Comparison of ENCODE assay signal across 8 mouse cellular contexts in the genomic region with DNA sequence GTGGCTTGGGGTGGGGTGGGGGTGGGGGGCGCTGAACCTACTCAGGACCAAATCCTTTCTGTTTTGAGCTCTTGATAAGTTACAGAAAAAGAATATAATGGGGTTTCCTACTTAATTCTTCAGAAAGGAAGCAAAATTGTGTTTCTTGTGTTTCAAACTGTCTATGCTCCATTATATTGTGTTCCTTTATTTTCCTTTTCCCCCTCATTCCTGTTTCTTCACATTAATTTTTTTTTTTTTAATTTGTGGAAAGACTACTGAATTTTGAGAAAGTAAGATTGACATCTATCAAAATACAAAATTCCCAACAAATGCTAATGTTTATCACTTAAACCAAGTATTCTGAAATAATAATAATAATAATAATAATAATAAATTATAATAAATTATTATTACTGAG. TPM values are rescaled to one million over a fixed set of nuclear protein-coding genes. Genes with fewer than 3 reads are reported as not detected.
DNase-seq lines count a peak whose midpoint lies in the region; ATAC-seq and TF ChIP-seq lines count a peak whose summit lies in the region.

No protein-coding gene starts in this region.

- WGBS in heart, embryonic 11.5 days (ENCODE audit: insufficient replicate concordance), result 19% methylated on average over 1 of the region's 1 CpGs
- WGBS in thymus, adult 2 months, result 0% methylated on average over 1 of the region's 1 CpGs
- WGBS in liver, embryonic 12.5 days (ENCODE audit: insufficient replicate concordance), result 0% methylated on average over 1 of the region's 1 CpGs
- WGBS in stomach, postnatal 0 days, result 6% methylated on average over 1 of the region's 1 CpGs

- TF ChIP-seq EP300 in stomach, postnatal 0 days (optimal IDR thresholded peaks at IDR 0.05), result no peak

- ATAC-seq in heart, embryonic 11.5 days (replicated peaks; ENCODE audit: insufficient number of reproducible peaks, low FRiP score, low TSS enrichment), result no peak
- no peak for ATAC-seq in liver, embryonic 12.5 days
- ATAC-seq in stomach, postnatal 0 days (ENCODE audit: low FRiP score, low TSS enrichment), result no peak

- 0 out of 2 replicates have a peak, but pooled peaks cover 2% of the 10 kb centered on the region for H3K4me1 ChIP-seq in heart, embryonic 11.5 days (ENCODE audit: control insufficient read depth, insufficient read depth, low read length)
- peaks cover 5% of the 10 kb centered on the region; the same call in 1 of the 2 replicates for H3K4me1 ChIP-seq in thymus, adult 2 months (replicated peaks; ENCODE audit: control insufficient read depth, insufficient read depth, low read length)
- peaks cover 8% of the 10 kb centered on the region; the same call in 1 of the 2 replicates for H3K4me1 ChIP-seq in liver, embryonic 12.5 days
- H3K4me1 ChIP-seq in stomach, postnatal 0 days (replicated peaks; ENCODE audit: control insufficient read depth, insufficient read depth), result no peaks in the 10 kb centered on the region

- peak overlapping the region; percentile 65 for H3K4me2 ChIP-seq in heart, embryonic 11.5 days
- H3K4me2 ChIP-seq in liver, embryonic 12.5 days, result peak overlapping the region; percentile 70
- H3K4me2 ChIP-seq in stomach, postnatal 0 days (replicated peaks; ENCODE audit: low read depth), result peak overlapping the region; percentile 62

- peak overlapping the region; percentile 44 for H3K4me3 ChIP-seq in heart, embryonic 11.5 days (ENCODE audit: low read depth, low read length)
- no peak overlapping the region; the same call in 1 of the 2 replicates for H3K4me3 ChIP-seq in thymus, adult 2 months (ENCODE audit: control insufficient read depth, insufficient read depth, low read length)
- peak overlapping the region; percentile 61 for H3K4me3 ChIP-seq in liver, embryonic 12.5 days
- H3K4me3 ChIP-seq in stomach, postnatal 0 days (ENCODE audit: low read depth, low read length), result peak overlapping the region; percentile 59

- H3K9me3 ChIP-seq in heart, embryonic 11.5 days (replicated peaks; ENCODE audit: control insufficient read depth, low read length), result no peaks in the 10 kb centered on the region
- no peaks in the 10 kb centered on the region for H3K9me3 ChIP-seq in liver, embryonic 12.5 days (replicated peaks)
- no peaks in the 10 kb centered on the region for H3K9me3 ChIP-seq in stomach, postnatal 0 days (ENCODE audit: control insufficient read depth, low read length)

- H3K36me3 ChIP-seq in heart, embryonic 11.5 days (ENCODE audit: control insufficient read depth, insufficient read depth, low read length), result peaks cover 3% of the 10 kb centered on the region; the same call in 1 of the 2 replicates
- H3K36me3 ChIP-seq in thymus, adult 2 months (ENCODE audit: control insufficient read depth, insufficient read depth, low read length), result peaks cover 37% of the 10 kb centered on the region
- peaks cover 31% of the 10 kb centered on the region for H3K36me3 ChIP-seq in liver, embryonic 12.5 days
- H3K36me3 ChIP-seq in stomach, postnatal 0 days (ENCODE audit: control insufficient read depth, insufficient read depth, low read length), result peaks cover 7% of the 10 kb centered on the region; the same call in 1 of the 2 replicates

- TF ChIP-seq CTCF in thymus, adult 2 months (IDR thresholded peaks at IDR 0.05; ENCODE audit: borderline replicate concordance, control insufficient read depth, extremely low read depth, insufficient read depth, low read length, poor library complexity), result no peak
- no peak for TF ChIP-seq CTCF in stomach, postnatal 0 days (IDR thresholded peaks at IDR 0.05; ENCODE audit: low read depth)

- TF ChIP-seq POLR2A in thymus, adult 2 months (IDR thresholded peaks at IDR 0.05; ENCODE audit: control insufficient read depth, extremely low read depth, insufficient read depth, low read length, poor library complexity), result no peak

- H3K9ac ChIP-seq in heart, embryonic 11.5 days (ENCODE audit: low read depth, low read length), result peak overlapping the region; percentile 75
- peak overlapping the region; percentile 68 for H3K9ac ChIP-seq in liver, embryonic 12.5 days
- H3K9ac ChIP-seq in stomach, postnatal 0 days (ENCODE audit: low read length), result peak overlapping the region; percentile 85

- peak overlapping the region; percentile 88 for H3K27ac ChIP-seq in heart, embryonic 11.5 days (ENCODE audit: low read depth, low read length)
- H3K27ac ChIP-seq in thymus, adult 2 months (ENCODE audit: control insufficient read depth, insufficient read depth, low read length), result peak overlapping the region; percentile 96
- peak overlapping the region; percentile 85 for H3K27ac ChIP-seq in liver, embryonic 12.5 days
- peak overlapping the region; percentile 98 for H3K27ac ChIP-seq in stomach, postnatal 0 days (replicated peaks)

- DNase-seq in heart, adult 9 months (ENCODE audit: low spot score in 2 of 2), result no peak
- no peak for DNase-seq in thymus, adult 2 months
- DNase-seq in thymus, postnatal 0 days (ENCODE audit: low spot score), result no peak
- DNase-seq in stomach, postnatal 0 days (ENCODE audit: low spot score), result no peak
- DNase-seq in frontal cortex, postnatal 25 days (ENCODE audit: low spot score in 2 of 2), result no peak
- no peak for DNase-seq in cerebellum, adult 11 months

- no peaks in the 10 kb centered on the region for H3K27me3 ChIP-seq in heart, embryonic 11.5 days (ENCODE audit: control insufficient read depth, insufficient read depth, low read length)
- H3K27me3 ChIP-seq in thymus, adult 2 months (ENCODE audit: control insufficient read depth, insufficient read depth, low read length), result no peaks in the 10 kb centered on the region
- no peaks in the 10 kb centered on the region for H3K27me3 ChIP-seq in liver, embryonic 12.5 days (replicated peaks)
- no peaks in the 10 kb centered on the region for H3K27me3 ChIP-seq in stomach, postnatal 0 days (ENCODE audit: control insufficient read depth, insufficient read depth, low read length)

RNA-seq across cellular contexts. Expression of a gene that starts 0.8 kb away (rescaled TPM):
- polyA plus RNA-seq in heart, embryonic 11.5 days (2014; fragmentation: Nextera tagmentation; extraction: Ambion mirVana), result 0.18 TPM in 1 of 2 replicates, not detected in the other
- polyA plus RNA-seq in thymus, adult 2 months (2012; rRNA removed), result 43.1 and 91.5 TPM in 2 replicates
- 2.9 and 3.1 TPM in 2 replicates for polyA plus RNA-seq in thymus, postnatal 0 days (2015; fragmentation: Nextera tagmentation; extraction: Ambion mirVana)
- not detected in 2 replicates for polyA plus RNA-seq in liver, embryonic 12.5 days (2016; fragmentation: Nextera tagmentation; extraction: Ambion mirVana)
- 0.42 and 0.87 TPM in 2 replicates for polyA plus RNA-seq in stomach, postnatal 0 days (2015; fragmentation: Nextera tagmentation; extraction: Ambion mirVana)

Comparison
In these comparisons a context has a peak if more than half of its experiments do, and no peak if none do; other contexts are left out.
1. RNA of a gene that starts 0.8 kb away (polyA plus RNA-seq): 43.1 to 91.5 TPM in thymus, adult 2 months; 2.9 to 3.1 TPM in thymus, postnatal 0 days, 0.42 to 0.87 TPM in stomach, postnatal 0 days, 0.18 TPM in heart, embryonic 11.5 days and not detected in liver, embryonic 12.5 days; every median in the first group is over 10 times any median in the second.
2. Peak in every context shown above with its lines, with median percentiles within 50 percentile points of each other: H3K27ac ChIP-seq, H3K4me2 ChIP-seq and H3K9ac ChIP-seq.